Mouse (Mus musculus) liver, embryonic 14.5 days (tissue): Measurements from ENCODE around the gene Kifc3. TPM values are rescaled to one million over a fixed set of nuclear protein-coding genes. Genes with fewer than 3 reads are reported as not detected.
"Not testable (repeated sequence)": the region's sequence is repeated elsewhere in the genome, so short reads cannot be mapped to it uniquely, and the experiment has no call there.

Source experiments
- ATAC-seq: fragments of 200-750 bp; cut with Nextera tagmentation; 2 replicates; pipeline ENCODE4 v1.8.0; 2017; ENCODE audit warnings: moderate number of reproducible peaks, mild to moderate bottlenecking, moderate library complexity; ENCODE audit not compliant: insufficient read depth
- DNase-seq, 3 experiments: peaks; one replicate each; pipeline ENCODE4 v3.0.0-alpha.2; 2012 to 2013; ENCODE audit warnings: low read depth in 3 of 3, low spot score in 3 of 3
- H3K27ac ChIP-seq: fragments of 300-500 bp; sonication (generic); 2 replicates; pipeline ENCODE4 v1.5.1; 2014; ENCODE audit warnings: moderate library complexity, mild to moderate bottlenecking, control low read depth, inconsistent platforms
- H3K27me3 ChIP-seq: fragments of 300-500 bp; sonication (generic); 2 replicates; pipeline ENCODE4 v1.6.1; 2014; ENCODE audit warnings: mild to moderate bottlenecking, low read length, moderate library complexity; ENCODE audit not compliant: control insufficient read depth, insufficient read depth
- H3K36me3 ChIP-seq: fragments of 300-500 bp; sonication (generic); replicated peaks from 2 replicates; pipeline ENCODE4 v1.6.1; 2014; ENCODE audit warnings: low read depth; ENCODE audit not compliant: control insufficient read depth, insufficient read depth
- H3K4me1 ChIP-seq, 2 experiments: fragments of 200-500 bp in 1 of 2; fragments of 300-500 bp in 1 of 2; sonication (generic) in 1 of 2; replicated peaks; 2 replicates each; pipeline ENCODE4 v1.6.1; 2012 to 2014; ENCODE audit warnings: antibody characterized with exemption in 1 of 2, inconsistent platforms in 1 of 2, low read length in 1 of 2; ENCODE audit not compliant: control insufficient read depth in 2 of 2, insufficient read depth in 2 of 2
- H3K4me2 ChIP-seq: fragments of 300-500 bp; sonication (generic); 2 replicates; pipeline ENCODE4 v1.6.1; 2014; ENCODE audit warnings: low read depth, mild to moderate bottlenecking, control low read depth, moderate library complexity
- H3K4me3 ChIP-seq, 2 experiments: fragments of 200-500 bp in 1 of 2; fragments of 300-500 bp in 1 of 2; sonication (generic) in 1 of 2; 2 replicates each; pipeline ENCODE4 v1.5.1; 2012 to 2014; ENCODE audit warnings: low read depth in 2 of 2, low read length in 2 of 2, mild to moderate bottlenecking in 2 of 2, control low read depth in 1 of 2, inconsistent platforms in 1 of 2, moderate library complexity in 1 of 2; ENCODE audit not compliant: insufficient read depth in 1 of 2
- H3K9ac ChIP-seq: fragments of 300-500 bp; sonication (generic); replicated peaks from 2 replicates; pipeline ENCODE4 v1.6.1; 2014; ENCODE audit warnings: mild to moderate bottlenecking, control low read depth, moderate library complexity
- H3K9me3 ChIP-seq: fragments of 300-500 bp; sonication (generic); 2 replicates; pipeline ENCODE4 v1.6.1; 2016; ENCODE audit warnings: low read length, mixed read lengths; ENCODE audit not compliant: control insufficient read depth
- CTCF ChIP-seq: IDR thresholded peaks from 2 replicates; pipeline ENCODE4 v1.5.1; 2016; ENCODE audit warnings: antibody characterized with exemption, low read depth, control low read depth
- EP300 ChIP-seq: IDR thresholded peaks from 2 replicates; pipeline ENCODE4 v1.6.1; 2016; ENCODE audit warnings: antibody characterized with exemption, low read depth
- WGBS: fragments of 180-500 bp; shearing (Covaris S2); extraction: QIAGEN DNeasy Blood & Tissue Kit; methylation state at CpG from one replicate; pipeline ENCODE4 v1.1.7; 2014; ENCODE audit not compliant: insufficient replicate concordance; 5-methylcytosine and 5-hydroxymethylcytosine counted together
- polyA plus RNA-seq, 2 experiments: library from polyadenylated mRNA; depleted of rRNA in 1 of 2; stranded (reverse) in 1 of 2; unstranded in 1 of 2; fragments of >200 nt; fragmentation: Nextera tagmentation in 1 of 2; extraction: Ambion mirVana in 1 of 2; gene quantifications; 2 replicates each; pipeline versions ENCODE4 v1.2.1 to v1.2.3; 2012 to 2014

The Kifc3 gene
- polyA plus RNA-seq, 2 experiments: 2.5 to 4.0 TPM

DNA sequence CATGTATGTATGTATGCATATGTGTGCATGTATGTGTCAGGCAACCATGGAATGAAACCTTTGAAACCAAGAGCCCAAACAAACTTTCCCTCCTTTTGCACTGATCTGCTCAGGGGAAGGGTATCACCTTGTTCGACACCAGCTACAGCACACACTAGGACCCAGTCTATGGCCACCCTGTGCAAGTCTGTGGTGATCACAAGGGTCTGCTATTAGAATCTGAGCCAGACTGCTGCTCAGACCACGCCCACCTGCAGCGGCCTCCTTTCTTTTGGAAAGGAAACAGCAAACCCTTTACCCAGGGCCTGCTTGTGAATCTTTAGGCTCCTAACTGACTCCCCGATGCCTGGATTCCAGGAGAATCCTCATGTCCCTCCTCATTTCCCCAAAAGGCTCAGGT is 41.2 kb upstream of the Kifc3 start:
- TF ChIP-seq EP300: no peak
- DNase-seq (no peak), ATAC-seq (no peak)
- 54% methylated on average over 4 of the region's 4 CpGs for WGBS
- no peaks in the 10 kb centered on the region for H3K9me3 ChIP-seq
- H3K27me3 ChIP-seq: no peaks in the 10 kb centered on the region
- H3K9ac ChIP-seq: no peak overlapping the region
- H3K4me3 ChIP-seq: no peak overlapping the region
- no peaks in the 10 kb centered on the region for H3K36me3 ChIP-seq
- H3K4me2 ChIP-seq: no peak overlapping the region
- H3K4me1 ChIP-seq: peaks cover 0 to 4% of the 10 kb centered on the region in 2 experiments; a peak in 1 of 4 replicates
- H3K27ac ChIP-seq: no peak overlapping the region

DNA sequence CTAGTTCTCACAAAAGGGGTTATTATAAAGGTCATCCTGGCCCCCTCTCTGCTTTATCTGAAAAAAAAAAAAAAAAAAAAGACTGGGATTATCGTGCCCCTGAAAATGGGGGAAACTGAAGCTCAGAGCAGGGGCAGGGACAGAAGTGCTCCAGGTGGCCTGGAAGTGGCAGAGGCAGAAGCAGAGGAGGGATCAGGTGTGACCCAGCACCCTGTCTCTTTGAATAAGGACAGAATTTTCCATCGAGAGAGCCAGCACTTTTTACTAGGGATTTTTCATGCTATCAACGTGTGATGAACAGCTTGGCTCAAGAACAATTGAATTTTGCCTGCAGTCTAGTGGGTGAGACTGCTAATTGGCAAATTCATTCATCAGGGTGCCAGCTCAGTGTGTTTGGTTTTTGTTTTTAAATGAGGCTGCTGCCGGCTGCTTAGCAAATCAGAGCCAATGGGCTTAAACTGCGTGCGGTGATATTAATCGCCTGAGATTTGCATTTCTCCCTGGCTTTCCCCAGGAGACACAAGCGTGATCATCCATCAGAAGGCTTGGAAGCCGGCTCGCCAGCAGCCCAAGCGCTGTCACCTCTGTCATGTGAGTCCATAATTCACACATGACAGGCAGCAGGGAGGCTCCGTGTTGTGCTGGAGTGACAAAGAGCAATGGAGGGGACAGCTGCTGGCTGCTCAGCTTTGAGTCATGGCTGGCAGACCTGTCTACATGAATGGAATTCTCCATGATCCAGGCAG is 40.4 kb upstream of the Kifc3 start:
- DNase-seq: no peak

DNA sequence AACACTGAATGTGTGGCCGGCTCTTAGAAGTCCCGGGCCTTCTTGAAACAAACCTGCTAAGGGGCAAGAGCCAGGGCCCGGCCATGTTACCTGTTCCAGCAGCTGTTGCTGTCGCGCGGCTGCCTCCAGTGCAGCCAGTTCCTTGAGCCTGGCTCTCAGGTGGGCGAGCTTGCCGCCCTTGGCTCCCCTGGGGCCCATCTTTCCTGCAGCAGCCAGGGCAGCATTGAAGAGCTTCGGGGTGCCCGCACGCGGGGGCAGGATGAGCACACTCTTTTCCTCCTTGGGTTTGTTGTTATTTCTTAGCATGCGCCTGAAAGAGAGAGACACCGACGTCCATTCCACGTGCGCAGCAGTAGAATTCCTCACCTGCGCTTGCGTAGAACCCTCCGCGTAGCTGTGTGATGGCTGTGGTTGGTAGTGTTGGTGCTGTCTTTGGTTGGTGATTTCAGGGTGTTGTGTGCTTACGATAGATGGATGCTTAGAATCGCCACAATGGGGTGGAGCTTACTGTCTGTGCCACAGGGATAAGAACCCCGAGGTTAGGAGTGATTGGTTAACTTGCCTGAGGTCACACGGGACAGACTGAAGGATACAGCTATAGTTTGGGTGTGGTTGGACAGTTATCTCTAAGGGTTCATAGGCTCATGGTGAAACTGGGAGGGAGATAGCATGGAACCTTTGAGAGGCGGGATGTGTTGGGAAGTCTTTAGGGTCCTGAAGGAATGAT is 39.6 kb upstream of the Kifc3 start:
- Histone ChIP-seq H3K4me1 (peaks cover 0 to 4% of the 10 kb centered on the region in 2 experiments; a peak in 1 of 4 replicates), H3K27ac (no peak overlapping the region), H3K36me3 (no peaks in the 10 kb centered on the region), H3K9ac (no peak overlapping the region), H3K27me3 (no peaks in the 10 kb centered on the region), H3K4me3 (no peak overlapping the region), H3K4me2 (no peak overlapping the region), H3K9me3 (no peaks in the 10 kb centered on the region)
- TF ChIP-seq CTCF: no peak
- no peak for TF ChIP-seq EP300
- peak in 1 of 3 experiments; percentile 17 for DNase-seq
- WGBS: 69% methylated on average over 26 of the region's 26 CpGs
- ATAC-seq: peak; percentile 58

More for the DNA sequence above, 40.4 kb upstream of the Kifc3 start:
- 61% methylated on average over 12 of the region's 12 CpGs for WGBS
- TF ChIP-seq EP300 (no peak), CTCF (no peak)
- Histone ChIP-seq H3K36me3 (no peaks in the 10 kb centered on the region), H3K27ac (no peak overlapping the region), H3K4me1 (peaks cover 0 to 4% of the 10 kb centered on the region in 2 experiments; a peak in 1 of 4 replicates), H3K27me3 (no peaks in the 10 kb centered on the region), H3K9ac (no peak overlapping the region), H3K4me2 (no peak overlapping the region), H3K4me3 (no peak overlapping the region), H3K9me3 (no peaks in the 10 kb centered on the region)
- ATAC-seq: no peak

DNA sequence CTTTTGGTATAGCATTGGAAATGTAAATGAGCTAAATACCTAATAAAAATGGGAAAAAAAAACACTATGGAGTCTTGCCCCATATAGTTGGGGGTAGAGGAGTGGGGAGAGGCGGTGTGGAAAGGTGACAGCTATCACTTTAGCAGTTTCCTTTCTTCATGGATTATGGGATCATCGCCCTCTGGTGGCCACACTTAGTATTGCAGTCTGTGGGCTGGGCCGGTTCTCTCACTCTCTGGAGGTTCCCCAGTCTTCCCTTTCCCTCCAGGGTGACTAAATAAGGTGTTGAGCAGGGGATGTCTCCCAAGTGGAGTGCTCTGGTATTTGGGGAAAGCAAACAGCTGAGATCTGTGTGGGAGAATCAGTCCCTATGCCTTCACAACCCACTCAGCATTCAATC is 33.1 kb upstream of the Kifc3 start:
- Histone ChIP-seq H3K4me3 (no peak overlapping the region), H3K4me1 (no peaks in the 10 kb centered on the region), H3K4me2 (no peak overlapping the region), H3K27me3 (no peaks in the 10 kb centered on the region), H3K36me3 (no peaks in the 10 kb centered on the region), H3K27ac (no peak overlapping the region), H3K9me3 (no peaks in the 10 kb centered on the region), H3K9ac (no peak overlapping the region)
- TF ChIP-seq CTCF (peak; percentile 90), EP300 (no peak)
- WGBS: 7% methylated on average over 3 of the region's 3 CpGs
- ATAC-seq: no peak
- peak; percentile 19 to 37 (median 32) for DNase-seq

DNA sequence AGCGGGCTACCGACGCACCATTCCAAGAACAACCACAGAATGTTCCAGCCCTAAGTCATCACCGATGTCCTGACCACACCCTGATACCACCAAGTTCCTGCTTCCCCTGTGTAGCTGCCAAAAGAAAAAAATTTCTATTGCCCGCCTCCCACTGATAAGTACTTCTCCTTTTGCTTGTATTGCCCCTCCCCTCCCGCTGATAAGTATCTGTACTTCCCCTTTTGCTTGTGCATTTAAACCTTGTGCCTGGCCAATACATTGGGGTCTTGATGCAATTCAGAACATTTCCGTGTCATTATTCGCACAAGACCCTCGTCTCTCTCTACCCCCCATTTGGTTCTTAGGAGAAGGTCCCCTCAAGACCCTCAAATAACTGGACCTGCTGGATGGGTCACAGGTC is 27.5 kb upstream of the Kifc3 start:
- not testable (repeated sequence) for H3K27me3 ChIP-seq, DNase-seq, H3K4me1 ChIP-seq, H3K4me3 ChIP-seq, H3K27ac ChIP-seq, H3K36me3 ChIP-seq, ATAC-seq, H3K9ac ChIP-seq, H3K9me3 ChIP-seq, H3K4me2 ChIP-seq
- WGBS: 54% methylated on average over 9 of the region's 9 CpGs
